Mouse (Mus musculus): ENCODE results near the gene Decr2.

DNA sequence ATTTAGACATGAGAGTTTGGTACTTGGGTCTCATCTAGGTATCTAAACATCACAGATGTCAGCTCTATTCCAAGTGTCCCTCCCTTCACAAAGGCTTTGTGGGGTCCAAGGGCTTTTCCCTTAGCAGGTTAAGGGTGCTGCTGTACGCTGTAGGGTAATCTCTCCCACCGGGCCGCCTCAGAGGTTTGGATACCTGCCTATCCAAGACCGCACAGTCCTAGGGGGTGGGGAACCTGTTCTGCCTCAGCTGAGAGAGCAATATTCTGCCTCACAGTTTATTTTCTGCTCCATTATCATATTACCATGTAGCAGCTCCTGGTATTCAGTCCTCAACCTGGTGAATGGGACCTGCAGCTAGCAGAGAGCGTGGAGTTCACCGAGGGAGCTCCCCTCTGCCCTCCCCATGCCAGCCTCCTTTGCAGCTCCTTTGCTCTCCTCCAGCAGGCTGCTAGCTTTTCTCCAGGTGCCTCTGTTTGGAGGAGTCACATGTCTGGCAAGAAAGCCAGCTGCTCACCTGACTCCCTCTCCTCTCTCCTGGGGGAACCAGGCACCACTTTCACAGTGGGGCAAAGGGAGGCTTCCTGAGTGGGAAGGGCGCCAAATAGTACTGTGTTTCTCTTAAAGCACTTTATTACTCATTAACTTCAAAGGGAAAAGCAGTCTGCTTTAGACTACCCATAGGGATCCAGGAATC lies 25.2 kb upstream of the Decr2 start:
- no peak for TF ChIP-seq CTCF (IDR thresholded peaks at IDR 0.05; ENCODE audit: borderline replicate concordance, control insufficient read depth, extremely low read depth, insufficient read depth, low read length, poor library complexity)
- TF ChIP-seq POLR2A (IDR thresholded peaks at IDR 0.05; ENCODE audit: control insufficient read depth, extremely low read depth, insufficient read depth, low read length, poor library complexity): no peak

Measured in thymus, adult 2 months (tissue).